In genomic region chr17:67038558-67038957, GRCm38 (mm10) we compare ENCODE assay signal across 34 mouse cellular contexts.
"Had no signal": no experiment of that assay in that cellular context is flagged by ENCODE, and none has a peak within 500 bp of the region (broad histone marks: within the 10 kb centered on the region; RNA-seq: fewer than 3 reads in every experiment).

No protein-coding gene starts in this region.

- H3K4me2 ChIP-seq: heart, embryonic 11.5 days; heart, embryonic 12.5 days; heart, embryonic 13.5 days; heart, embryonic 15.5 days; hindbrain, embryonic 12.5 days; hindbrain, embryonic 13.5 days; hindbrain, embryonic 14.5 days; hindbrain, embryonic 15.5 days; intestine, embryonic 15.5 days; kidney, embryonic 15.5 days had no signal

- H3K4me1 ChIP-seq: heart, embryonic 10.5 days; heart, embryonic 12.5 days; heart, embryonic 13.5 days; heart, embryonic 15.5 days; hindbrain, embryonic 10.5 days; hindbrain, embryonic 12.5 days; hindbrain, embryonic 13.5 days; hindbrain, embryonic 15.5 days; intestine, embryonic 15.5 days; kidney, embryonic 15.5 days had no signal

- H3K9ac ChIP-seq: heart, embryonic 12.5 days; heart, embryonic 13.5 days; heart, embryonic 15.5 days; hindbrain, embryonic 12.5 days; hindbrain, embryonic 13.5 days; hindbrain, embryonic 14.5 days; hindbrain, embryonic 15.5 days; intestine, embryonic 15.5 days; kidney, embryonic 15.5 days had no signal

- H3K4me3 ChIP-seq: heart, adult 2 months; heart, embryonic 10.5 days; heart, embryonic 12.5 days; heart, embryonic 13.5 days; heart, embryonic 15.5 days; hindbrain, embryonic 10.5 days; hindbrain, embryonic 12.5 days; hindbrain, embryonic 13.5 days; hindbrain, embryonic 15.5 days; intestine, embryonic 15.5 days; kidney, embryonic 15.5 days; layer of hippocampus, adult 2 months had no signal

- ATAC-seq: hindbrain, embryonic 16.5 days; hindbrain, postnatal 0 days; inflammation-experienced regulatory T-cells, adult 6 months; intestine, embryonic 15.5 days; intestine, embryonic 16.5 days; intestine, postnatal 0 days had no signal

- H3K36me3 ChIP-seq: heart, embryonic 10.5 days; heart, embryonic 15.5 days; hindbrain, embryonic 10.5 days; hindbrain, embryonic 12.5 days; hindbrain, embryonic 15.5 days; intestine, embryonic 15.5 days had no signal

- DNase-seq: heart, adult 2 months; heart, postnatal 10 days; heart, postnatal 14 days; heart, postnatal 36 days; heart, postnatal 4 days; kidney, adult 11 months; kidney, adult 18-20 months; kidney, adult 8-10 months; kidney, postnatal 10 days; kidney, postnatal 14 days; kidney, postnatal 25 days; kidney, postnatal 36 days; kidney, postnatal 4 days; layer of hippocampus, adult 9-11 months; layer of hippocampus, postnatal 36 days had no signal

- H3K27ac ChIP-seq: heart, adult 2 months; heart, embryonic 10.5 days; heart, embryonic 13.5 days; heart, embryonic 15.5 days; hindbrain, embryonic 10.5 days; hindbrain, embryonic 12.5 days; hindbrain, embryonic 13.5 days; hindbrain, embryonic 14.5 days; hindbrain, embryonic 15.5 days; hindbrain, postnatal 0 days; intestine, embryonic 15.5 days; kidney, embryonic 15.5 days; kidney, postnatal 0 days; layer of hippocampus, adult 2 months had no signal

- H3K27me3 ChIP-seq: heart, embryonic 12.5 days; heart, embryonic 13.5 days; heart, embryonic 15.5 days; hindbrain, embryonic 12.5 days; hindbrain, embryonic 13.5 days; hindbrain, embryonic 15.5 days; intestine, embryonic 15.5 days; kidney, embryonic 15.5 days had no signal

- H3K9me3 ChIP-seq: heart, embryonic 10.5 days; heart, embryonic 13.5 days; heart, embryonic 15.5 days; hindbrain, embryonic 10.5 days; hindbrain, embryonic 15.5 days; intestine, embryonic 15.5 days; kidney, embryonic 15.5 days had no signal
